In the genomic region with DNA sequence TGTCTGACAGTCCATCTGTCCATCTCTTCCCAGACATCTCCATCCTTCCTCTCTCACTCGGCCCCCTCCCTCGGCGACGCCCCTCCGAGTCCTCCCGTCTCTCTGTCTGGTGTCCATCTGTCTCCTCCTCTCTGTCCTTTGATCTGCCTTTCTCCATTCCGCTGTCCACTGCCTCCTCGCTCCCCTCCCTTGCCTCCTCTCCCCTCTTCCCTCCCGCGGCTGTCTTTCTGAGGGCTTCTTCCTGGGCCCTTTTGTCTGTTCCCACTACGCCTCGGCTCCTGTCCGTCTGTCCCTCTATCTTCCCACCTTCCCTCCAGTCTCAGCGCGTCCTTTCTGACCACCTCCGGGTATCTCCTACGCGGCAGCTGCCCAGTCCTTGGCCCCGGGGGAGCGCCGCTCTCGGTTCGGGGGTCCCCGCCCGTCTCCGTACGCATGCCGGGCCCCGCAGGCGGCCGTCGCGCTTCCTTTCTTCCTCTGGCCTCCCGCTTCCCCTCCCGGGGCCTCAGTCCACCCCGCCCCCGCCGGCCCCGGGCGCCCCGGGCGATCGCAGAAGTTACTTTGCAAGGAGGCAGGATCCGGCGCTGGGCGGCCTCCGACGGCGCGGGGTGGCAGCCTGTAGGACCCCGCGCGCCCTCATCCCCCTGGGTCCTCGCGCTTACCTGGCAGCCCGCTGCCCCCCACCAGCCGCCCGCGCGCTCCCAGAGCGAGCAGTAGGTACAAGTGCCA, we compare ENCODE assay signal across 8 mouse cellular contexts. TPM values are rescaled to one million over a fixed set of nuclear protein-coding genes. Genes with fewer than 3 reads are reported as not detected.
DNase-seq lines count a peak whose midpoint lies in the region; ATAC-seq and TF ChIP-seq lines count a peak whose summit lies in the region.

No protein-coding gene starts in this region.

- H3K4me1 ChIP-seq in forebrain, embryonic 15.5 days = peaks cover 26% of the 10 kb centered on the region
- H3K4me1 ChIP-seq in intestine, postnatal 0 days (replicated peaks; ENCODE audit: control insufficient read depth, insufficient read depth, low read length) = no peaks in the 10 kb centered on the region

- peak; percentile 19 for DNase-seq in gastrocnemius, postnatal 14 days
- DNase-seq in gastrocnemius, adult 8-10 months (ENCODE audit: low spot score in 2 of 2) = no peak
- peak; percentile 19 for DNase-seq in R1 (ENCODE audit: low read depth, low spot score)
- peak; percentile 30 for DNase-seq in mesoderm, embryonic 11.5 days (ENCODE audit: low read depth, low spot score)
- no peak for DNase-seq in B cell, adult 2 months
- no peak for DNase-seq in ovary, postnatal 14 days (ENCODE audit: low spot score)

- no peaks in the 10 kb centered on the region for H3K36me3 ChIP-seq in forebrain, embryonic 15.5 days
- H3K36me3 ChIP-seq in intestine, postnatal 0 days (ENCODE audit: control insufficient read depth, insufficient read depth) = no peaks in the 10 kb centered on the region

- WGBS in forebrain, embryonic 15.5 days = under 1% methylated on average over 61 of the region's 61 CpGs
- WGBS in intestine, postnatal 0 days = 2% methylated on average over 54 of the region's 61 CpGs

- intact Hi-C loops in gastrocnemius, postnatal 14 days (cut with DNase I; ENCODE audit: low total_unique reads) = loop anchor here (10.0 kb wide), 1 partner anchor 90 kb away; no protein-coding TSS in a partner anchor

- peaks cover 11% of the 10 kb centered on the region; the same call in 1 of the 2 replicates for H3K27me3 ChIP-seq in forebrain, embryonic 15.5 days
- peaks cover 54% of the 10 kb centered on the region for H3K27me3 ChIP-seq in intestine, postnatal 0 days (replicated peaks; ENCODE audit: control insufficient read depth, insufficient read depth, low read length)

- no peak for TF ChIP-seq CTCF in intestine, postnatal 0 days (IDR thresholded peaks at IDR 0.05; ENCODE audit: low read depth)

- no peak; the same call in 1 of the 2 replicates for ATAC-seq in forebrain, embryonic 15.5 days (replicated peaks)
- peak; percentile 25; the same call in 1 of the 2 replicates for ATAC-seq in intestine, postnatal 0 days

- no peaks in the 10 kb centered on the region for H3K9me3 ChIP-seq in forebrain, embryonic 15.5 days
- H3K9me3 ChIP-seq in intestine, postnatal 0 days (ENCODE audit: control insufficient read depth) = no peaks in the 10 kb centered on the region

- H3K4me2 ChIP-seq in forebrain, embryonic 15.5 days (replicated peaks) = peak overlapping the region; percentile 89
- peak overlapping the region; percentile 98 for H3K4me2 ChIP-seq in intestine, postnatal 0 days (replicated peaks; ENCODE audit: low read depth)

- H3K27ac ChIP-seq in forebrain, embryonic 15.5 days (replicated peaks) = peak overlapping the region; percentile 67
- H3K27ac ChIP-seq in intestine, postnatal 0 days (ENCODE audit: low read depth, low read length) = no peak overlapping the region

- peak overlapping the region; percentile 78 for H3K9ac ChIP-seq in forebrain, embryonic 15.5 days (replicated peaks)
- H3K9ac ChIP-seq in intestine, postnatal 0 days (ENCODE audit: low read depth, low read length) = peak overlapping the region; percentile 38; the same call in 1 of the 2 replicates

- H3K4me3 ChIP-seq in forebrain, embryonic 15.5 days = peak overlapping the region; percentile 74
- H3K4me3 ChIP-seq in intestine, postnatal 0 days (ENCODE audit: low read depth, low read length) = peak overlapping the region; percentile 53

RNA-seq across cellular contexts. Expression of gene Scube1, which starts 0.5 kb away (rescaled TPM):
- total RNA-seq in gastrocnemius, postnatal 14 days (2021) = 1 to 10 TPM; 1.2 to 1.7 TPM
- total RNA-seq in gastrocnemius, adult 8-10 months (2022) = under 1 TPM; 0.12 to 0.35 (median 0.22) TPM
- 17.9 and 20.9 TPM in 2 replicates for polyA plus RNA-seq in forebrain, embryonic 15.5 days (2015; fragmentation: Nextera tagmentation; extraction: Ambion mirVana)
- polyA plus RNA-seq in intestine, postnatal 0 days (2015; fragmentation: Nextera tagmentation; extraction: Ambion mirVana) = 2.5 and 2.7 TPM in 2 replicates

RNA-seq across cellular contexts. Expression of gene Mpped1, which starts 54.9 kb away (rescaled TPM):
- not detected for total RNA-seq in gastrocnemius, postnatal 14 days (2021)
- not detected for total RNA-seq in gastrocnemius, adult 8-10 months (2022)
- polyA plus RNA-seq in forebrain, embryonic 15.5 days (2015; fragmentation: Nextera tagmentation; extraction: Ambion mirVana) = 323 and 347 TPM in 2 replicates
- polyA plus RNA-seq in intestine, postnatal 0 days (2015; fragmentation: Nextera tagmentation; extraction: Ambion mirVana) = 0.07 and 0.16 TPM in 2 replicates

Comparison
In these comparisons a context has a peak if more than half of its experiments do, and no peak if none do; other contexts are left out.
1. DNase-seq: peak in gastrocnemius, postnatal 14 days (single experiment), R1 (single experiment) and mesoderm, embryonic 11.5 days (single experiment); none in gastrocnemius, adult 8-10 months (0 of 2), B cell, adult 2 months (0 of 2) and ovary, postnatal 14 days (single experiment).